Mouse (Mus musculus) neural tube, embryonic 13.5 days (tissue): ENCODE data around the gene Fcgr3. TPM values are rescaled to one million over a fixed set of nuclear protein-coding genes. Genes with fewer than 3 reads are reported as not detected.
"Not testable (repeated sequence)": the region's sequence is repeated elsewhere in the genome, so short reads cannot be mapped to it uniquely, and the experiment has no call there.

Experiments used
- ATAC-seq: fragments of 200-750 bp; cut with Nextera tagmentation; 2 replicates; pipeline ENCODE4 v1.8.0; 2017; ENCODE audit warnings: low read depth, mild to moderate bottlenecking, moderate TSS enrichment, moderate library complexity
- H3K27ac ChIP-seq: fragments of 300-500 bp; sonication (generic); replicated peaks from 2 replicates; pipeline ENCODE4 v1.5.1; 2015; ENCODE audit warnings: moderate library complexity, mild to moderate bottlenecking, inconsistent platforms
- H3K27me3 ChIP-seq: fragments of 300-500 bp; sonication (generic); 2 replicates; pipeline ENCODE4 v1.6.1; 2015; ENCODE audit warnings: mild to moderate bottlenecking, inconsistent platforms
- H3K36me3 ChIP-seq: fragments of 300-500 bp; sonication (generic); 2 replicates; pipeline ENCODE4 v1.6.1; 2015; ENCODE audit warnings: mild to moderate bottlenecking, inconsistent platforms
- H3K4me1 ChIP-seq: fragments of 300-500 bp; sonication (generic); replicated peaks from 2 replicates; pipeline ENCODE4 v1.6.1; 2015; ENCODE audit warnings: inconsistent platforms
- H3K4me2 ChIP-seq: fragments of 300-500 bp; sonication (generic); 2 replicates; pipeline ENCODE4 v1.6.1; 2015; ENCODE audit warnings: inconsistent platforms, mild to moderate bottlenecking, moderate library complexity
- H3K4me3 ChIP-seq: fragments of 300-500 bp; sonication (generic); 2 replicates; pipeline ENCODE4 v1.5.1; 2015; ENCODE audit warnings: mild to moderate bottlenecking, inconsistent platforms
- H3K9ac ChIP-seq: fragments of 300-500 bp; sonication (generic); 2 replicates; pipeline ENCODE4 v1.6.1; 2015; ENCODE audit warnings: moderate library complexity, mild to moderate bottlenecking, inconsistent platforms
- H3K9me3 ChIP-seq: fragments of 300-500 bp; sonication (generic); 2 replicates; pipeline ENCODE4 v1.6.1; 2016; ENCODE audit warnings: inconsistent platforms
- WGBS: fragments of 180-500 bp; shearing (Covaris S2); methylation state at CpG from one replicate; pipeline ENCODE4 v1.1.7; 2015; 5-methylcytosine and 5-hydroxymethylcytosine counted together
- polyA plus RNA-seq: library from polyadenylated mRNA; unstranded; fragments of >200 nt; fragmentation: Nextera tagmentation; extraction: Ambion mirVana; gene quantifications from 2 replicates; pipeline ENCODE4 v1.2.1, GENCODE M21; 2015

Gene Fcgr3
- polyA plus RNA-seq, 1 experiment from 2014 or later: 9.0 TPM

DNA sequence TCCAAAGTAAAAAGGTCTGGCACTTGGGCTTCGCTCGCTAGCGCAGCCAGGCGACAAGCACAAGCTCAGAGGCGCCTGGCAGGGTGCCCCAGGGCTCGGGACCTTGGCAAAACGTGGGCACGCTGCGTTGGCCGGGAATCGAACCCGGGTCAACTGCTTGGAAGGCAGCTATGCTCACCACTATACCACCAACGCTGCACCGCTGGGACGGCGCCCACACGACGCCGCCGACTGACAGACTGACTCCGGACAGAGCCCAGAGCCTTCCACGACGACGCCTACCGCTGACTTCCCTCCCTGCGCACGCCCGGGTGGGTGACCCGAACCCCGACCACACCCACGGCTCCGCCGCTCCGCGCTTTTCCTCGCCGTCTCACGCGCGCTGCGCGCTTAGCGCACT, 15.1 kb upstream of the Fcgr3 start:
- H3K4me3 ChIP-seq, H3K4me2 ChIP-seq, H3K9me3 ChIP-seq, H3K36me3 ChIP-seq, H3K4me1 ChIP-seq, H3K9ac ChIP-seq, H3K27ac ChIP-seq: not testable (repeated sequence)
- peak; percentile 37 for ATAC-seq
- WGBS: no CpG with 5 or more reads among the region's 43 CpGs
- peaks cover 29% of the 10 kb centered on the region for H3K27me3 ChIP-seq

DNA sequence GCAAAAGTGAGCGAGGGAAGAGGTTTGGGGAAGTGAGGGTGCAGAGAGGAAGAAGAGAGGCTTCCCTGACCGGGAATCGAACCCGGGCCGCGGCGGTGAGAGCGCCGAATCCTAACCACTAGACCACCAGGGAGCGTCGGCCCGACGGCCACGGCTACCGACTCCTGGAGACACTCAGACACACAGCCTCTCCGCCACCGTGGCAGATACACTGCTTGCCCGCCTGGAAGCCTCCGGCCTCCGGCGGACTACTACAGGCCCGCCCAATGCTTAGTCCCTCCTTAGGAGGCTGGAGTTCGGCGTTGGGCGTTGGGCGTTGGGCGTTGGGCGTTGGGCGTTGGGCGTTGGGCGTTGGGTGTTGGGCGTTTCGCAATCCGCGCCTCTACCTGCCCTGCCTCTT, 14.6 kb upstream of the Fcgr3 start:
- peak; percentile 44 for ATAC-seq
- H3K4me2 ChIP-seq: not testable (repeated sequence)
- WGBS: 0% methylated on average over 1 of the region's 35 CpGs

DNA sequence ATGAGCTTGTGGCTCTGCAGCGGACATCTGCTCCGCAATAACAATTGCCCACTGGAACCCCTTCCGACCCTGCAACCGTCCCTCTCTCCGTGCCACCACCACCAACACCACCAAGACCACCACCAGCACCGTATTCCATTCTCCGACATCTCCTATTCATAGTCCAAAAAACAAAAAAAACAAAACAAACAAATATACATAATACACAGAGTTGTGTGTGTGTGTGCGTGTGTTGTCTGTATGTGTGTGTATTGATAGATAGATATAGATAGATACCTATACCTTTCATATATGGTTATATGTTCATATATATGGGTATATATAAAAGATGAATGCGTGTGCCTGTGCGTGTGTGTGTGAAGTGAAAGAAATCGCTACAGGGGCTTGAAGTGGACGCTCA, 13.7 kb upstream of the Fcgr3 start:
- H3K4me2 ChIP-seq: peak overlapping the region; percentile 41
- not testable (repeated sequence) for H3K27ac ChIP-seq, ATAC-seq, H3K36me3 ChIP-seq, H3K4me1 ChIP-seq, H3K4me3 ChIP-seq, H3K9me3 ChIP-seq, H3K9ac ChIP-seq
- WGBS: 22% methylated on average over 12 of the region's 12 CpGs
- H3K27me3 ChIP-seq: peaks cover 39% of the 10 kb centered on the region

More for the DNA sequence above, 14.6 kb upstream of the Fcgr3 start:
- not testable (repeated sequence) for H3K27ac ChIP-seq, H3K9ac ChIP-seq, H3K36me3 ChIP-seq, H3K4me1 ChIP-seq, H3K4me3 ChIP-seq, H3K9me3 ChIP-seq
- H3K27me3 ChIP-seq: peaks cover 31% of the 10 kb centered on the region

DNA sequence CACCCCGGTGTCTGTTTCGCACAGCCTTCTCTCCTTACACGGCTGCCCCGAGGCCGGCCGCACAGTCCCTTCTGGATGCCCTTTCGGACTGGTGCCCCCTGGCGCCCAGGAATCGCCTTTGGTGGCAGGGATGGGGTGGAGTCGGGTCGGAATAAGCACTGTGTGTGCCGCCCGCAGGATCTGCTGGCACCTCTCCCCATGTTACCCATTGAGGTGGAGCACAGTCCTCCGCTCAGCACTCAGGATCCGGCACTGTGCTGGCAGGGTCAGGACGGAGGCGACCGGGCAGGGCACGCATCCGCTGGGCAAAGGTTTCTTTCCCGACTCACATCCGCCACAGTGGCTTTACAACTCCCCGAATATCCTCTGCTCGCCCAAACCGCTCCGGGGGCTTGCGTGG, 13.2 kb upstream of the Fcgr3 start:
- H3K4me3 ChIP-seq: peak overlapping the region; percentile 20; the same call in 1 of the 2 replicates
- not testable (repeated sequence) for H3K9ac ChIP-seq, H3K9me3 ChIP-seq, H3K27ac ChIP-seq, H3K36me3 ChIP-seq, H3K4me1 ChIP-seq
- peak overlapping the region; percentile 41 for H3K4me2 ChIP-seq
- H3K27me3 ChIP-seq: peaks cover 39% of the 10 kb centered on the region
- WGBS: 6% methylated on average over 19 of the region's 27 CpGs
- ATAC-seq: peak; percentile 8; the same call in 1 of the 2 replicates

DNA sequence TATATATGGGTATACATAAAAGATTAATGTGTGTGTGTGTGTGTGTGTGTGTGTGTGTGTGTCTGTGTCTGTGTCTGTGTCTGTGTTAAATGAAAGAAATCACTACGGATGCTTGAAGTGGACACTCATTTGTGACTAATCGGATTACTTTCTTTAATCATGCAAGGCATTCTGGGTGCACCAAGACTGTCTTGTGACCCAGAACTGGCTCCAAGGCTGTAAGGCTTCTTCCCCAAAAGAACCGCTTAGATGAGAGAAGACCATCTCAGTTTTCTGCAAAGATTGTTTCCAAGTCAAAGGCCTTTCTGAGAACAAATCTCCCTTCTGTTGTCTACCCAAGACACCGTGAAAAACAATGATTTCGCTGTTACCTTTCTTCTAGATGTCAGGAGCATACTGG, 12.5 kb upstream of the Fcgr3 start:
- not testable (repeated sequence) for H3K4me2 ChIP-seq, H3K4me3 ChIP-seq, H3K27ac ChIP-seq, H3K9ac ChIP-seq, H3K4me1 ChIP-seq, H3K9me3 ChIP-seq, H3K36me3 ChIP-seq, ATAC-seq
- WGBS: 41% methylated on average over 5 of the region's 5 CpGs
- peaks cover 39% of the 10 kb centered on the region for H3K27me3 ChIP-seq

DNA sequence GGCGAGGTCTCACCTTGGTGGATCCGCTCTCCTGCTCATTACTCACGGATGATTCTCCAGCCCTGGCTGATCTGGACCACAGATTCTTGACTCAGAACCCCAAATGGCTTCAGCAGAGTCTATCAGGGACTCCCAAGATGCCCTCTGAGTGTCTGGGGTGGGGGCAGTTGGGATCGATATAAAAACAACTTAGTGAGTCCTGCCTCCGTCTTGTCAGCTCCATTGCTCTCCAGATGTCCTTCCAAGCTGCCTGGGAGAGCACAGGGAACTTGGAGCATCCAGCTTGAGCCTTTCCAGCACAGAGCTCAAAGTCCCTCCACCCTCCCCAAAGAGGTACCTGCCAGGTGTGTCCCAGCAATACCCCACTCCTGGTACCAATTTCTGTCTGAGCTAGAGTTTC, 11.4 kb upstream of the Fcgr3 start:
- not testable (repeated sequence) for H3K27ac ChIP-seq
- WGBS: 71% methylated on average over 5 of the region's 5 CpGs

DNA sequence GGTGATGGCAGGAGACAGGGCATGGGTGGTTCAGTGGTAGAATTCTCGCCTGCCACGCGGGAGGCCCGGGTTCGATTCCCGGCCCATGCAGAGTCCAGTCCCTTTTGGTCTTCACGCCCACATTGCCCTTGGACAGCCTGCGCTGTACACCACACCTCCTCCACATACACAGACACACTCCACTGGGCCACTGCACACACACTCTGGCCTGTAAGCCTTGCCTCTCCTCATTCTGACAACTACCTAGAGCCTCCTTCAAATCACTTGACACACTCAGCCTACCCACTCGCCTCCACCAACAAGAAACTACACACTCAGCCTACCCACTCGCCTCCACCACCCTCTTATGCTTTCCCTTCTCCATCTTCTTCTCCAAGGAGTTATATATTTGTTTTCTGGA, 9.5 kb upstream of the Fcgr3 start:
- H3K36me3 ChIP-seq, H3K4me2 ChIP-seq, H3K4me3 ChIP-seq, H3K4me1 ChIP-seq, H3K9ac ChIP-seq, ATAC-seq, H3K9me3 ChIP-seq, H3K27ac ChIP-seq: not testable (repeated sequence)
- peaks cover 42% of the 10 kb centered on the region for H3K27me3 ChIP-seq
- WGBS: 12% methylated on average over 4 of the region's 10 CpGs

More for the DNA sequence above, 11.4 kb upstream of the Fcgr3 start:
- H3K4me3 ChIP-seq, H3K4me1 ChIP-seq, H3K4me2 ChIP-seq, H3K9me3 ChIP-seq, H3K36me3 ChIP-seq, H3K9ac ChIP-seq, ATAC-seq: not testable (repeated sequence)
- H3K27me3 ChIP-seq: peaks cover 31% of the 10 kb centered on the region

DNA sequence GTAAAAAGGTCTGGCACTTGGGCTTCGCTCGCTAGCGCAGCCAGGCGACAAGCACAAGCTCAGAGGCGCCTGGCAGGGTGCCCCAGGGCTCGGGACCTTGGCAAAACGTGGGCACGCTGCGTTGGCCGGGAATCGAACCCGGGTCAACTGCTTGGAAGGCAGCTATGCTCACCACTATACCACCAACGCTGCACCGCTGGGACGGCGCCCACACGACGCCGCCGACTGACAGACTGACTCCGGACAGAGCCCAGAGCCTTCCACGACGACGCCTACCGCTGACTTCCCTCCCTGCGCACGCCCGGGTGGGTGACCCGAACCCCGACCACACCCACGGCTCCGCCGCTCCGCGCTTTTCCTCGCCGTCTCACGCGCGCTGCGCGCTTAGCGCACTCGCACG, 7.5 kb upstream of the Fcgr3 start:
- not testable (repeated sequence) for H3K36me3 ChIP-seq, H3K4me2 ChIP-seq, H3K4me1 ChIP-seq, H3K9me3 ChIP-seq, H3K4me3 ChIP-seq, H3K27ac ChIP-seq, H3K9ac ChIP-seq
- no CpG with 5 or more reads among the region's 45 CpGs for WGBS
- peaks cover 35% of the 10 kb centered on the region for H3K27me3 ChIP-seq
- ATAC-seq: peak; percentile 25; the same call in 1 of the 2 replicates

DNA sequence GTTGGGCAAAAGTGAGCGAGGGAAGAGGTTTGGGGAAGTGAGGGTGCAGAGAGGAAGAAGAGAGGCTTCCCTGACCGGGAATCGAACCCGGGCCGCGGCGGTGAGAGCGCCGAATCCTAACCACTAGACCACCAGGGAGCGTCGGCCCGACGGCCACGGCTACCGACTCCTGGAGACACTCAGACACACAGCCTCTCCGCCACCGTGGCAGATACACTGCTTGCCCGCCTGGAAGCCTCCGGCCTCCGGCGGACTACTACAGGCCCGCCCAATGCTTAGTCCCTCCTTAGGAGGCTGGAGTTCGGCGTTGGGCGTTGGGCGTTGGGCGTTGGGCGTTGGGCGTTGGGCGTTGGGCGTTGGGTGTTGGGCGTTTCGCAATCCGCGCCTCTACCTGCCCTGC, 7.0 kb upstream of the Fcgr3 start:
- not testable (repeated sequence) for H3K36me3 ChIP-seq, H3K4me2 ChIP-seq, H3K9ac ChIP-seq, H3K4me3 ChIP-seq, H3K9me3 ChIP-seq, H3K27ac ChIP-seq, H3K4me1 ChIP-seq
- H3K27me3 ChIP-seq: peaks cover 33% of the 10 kb centered on the region
- WGBS: 0% methylated on average over 1 of the region's 35 CpGs
- peak; percentile 28 for ATAC-seq

DNA sequence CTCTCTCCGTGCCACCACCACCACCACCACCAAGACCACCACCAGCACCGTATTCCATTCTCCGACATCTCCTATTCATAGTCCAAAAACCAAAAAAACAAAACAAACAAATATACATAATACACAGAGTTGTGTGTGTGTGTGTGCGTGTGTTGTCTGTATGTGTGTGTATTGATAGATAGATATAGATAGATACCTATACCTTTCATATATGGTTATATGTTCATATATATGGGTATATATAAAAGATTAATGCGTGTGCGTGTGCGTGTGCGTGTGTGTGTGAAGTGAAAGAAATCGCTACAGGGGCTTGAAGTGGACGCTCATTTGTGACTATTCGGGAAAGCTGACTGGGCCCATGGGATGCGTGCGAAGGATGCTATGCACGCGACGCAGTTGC, 6.1 kb upstream of the Fcgr3 start:
- not testable (repeated sequence) for H3K4me3 ChIP-seq, H3K9me3 ChIP-seq, H3K9ac ChIP-seq, H3K27ac ChIP-seq, H3K36me3 ChIP-seq, ATAC-seq, H3K4me1 ChIP-seq
- Histone ChIP-seq H3K27me3 (peaks cover 38% of the 10 kb centered on the region), H3K4me2 (0 out of 2 replicates have a peak overlapping the region, but pooled peaks have one; percentile 14)
- WGBS: 23% methylated on average over 15 of the region's 16 CpGs

DNA sequence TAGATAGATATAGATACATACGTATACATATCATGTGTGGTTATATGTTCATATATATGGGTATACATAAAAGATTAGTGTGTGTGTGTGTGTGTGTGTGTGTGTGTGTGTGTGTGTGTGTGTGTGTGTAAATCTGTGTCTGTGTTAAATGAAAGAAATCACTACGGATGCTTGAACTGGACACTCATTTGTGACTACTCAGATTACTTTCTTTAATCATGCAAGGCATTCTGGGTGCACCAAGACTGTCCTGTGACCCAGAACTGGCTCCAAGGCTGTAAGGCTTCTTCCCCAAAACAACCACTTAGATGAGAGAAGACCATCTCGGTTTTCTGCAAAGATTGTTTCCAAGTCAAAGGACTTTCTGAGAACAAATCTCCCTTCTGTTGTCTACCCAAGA, 4.8 kb upstream of the Fcgr3 start:
- H3K27me3 ChIP-seq: peaks cover 45% of the 10 kb centered on the region
- H3K27ac ChIP-seq, H3K4me1 ChIP-seq, H3K9ac ChIP-seq, H3K9me3 ChIP-seq, ATAC-seq, H3K4me3 ChIP-seq, H3K4me2 ChIP-seq, H3K36me3 ChIP-seq: not testable (repeated sequence)
- 65% methylated on average over 3 of the region's 3 CpGs for WGBS

DNA sequence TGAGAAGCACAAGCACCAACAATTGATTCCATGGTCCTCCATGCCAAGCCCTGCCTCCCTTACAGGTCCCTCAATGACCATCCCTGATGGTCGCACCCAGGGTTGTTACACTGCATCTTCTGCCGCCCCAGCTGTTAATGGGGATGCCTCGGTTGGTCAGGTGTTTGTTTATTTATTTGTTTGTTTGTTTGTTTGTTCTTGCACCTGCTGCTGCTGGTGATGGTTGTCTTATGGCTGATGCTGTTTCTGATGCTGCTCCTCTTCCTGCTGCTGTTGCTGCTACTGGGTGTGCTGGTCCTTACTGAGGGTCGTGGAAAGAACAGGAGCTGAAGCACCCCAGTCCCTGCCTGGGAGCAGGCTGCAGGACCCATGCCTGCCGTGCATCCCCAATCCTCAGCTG, 3.2 kb upstream of the Fcgr3 start:
- WGBS: 53% methylated on average over 5 of the region's 5 CpGs
- H3K27me3 ChIP-seq: peaks cover 49% of the 10 kb centered on the region
- H3K9me3 ChIP-seq, H3K4me1 ChIP-seq, H3K4me3 ChIP-seq, H3K4me2 ChIP-seq, H3K9ac ChIP-seq, H3K36me3 ChIP-seq, ATAC-seq, H3K27ac ChIP-seq: not testable (repeated sequence)

DNA sequence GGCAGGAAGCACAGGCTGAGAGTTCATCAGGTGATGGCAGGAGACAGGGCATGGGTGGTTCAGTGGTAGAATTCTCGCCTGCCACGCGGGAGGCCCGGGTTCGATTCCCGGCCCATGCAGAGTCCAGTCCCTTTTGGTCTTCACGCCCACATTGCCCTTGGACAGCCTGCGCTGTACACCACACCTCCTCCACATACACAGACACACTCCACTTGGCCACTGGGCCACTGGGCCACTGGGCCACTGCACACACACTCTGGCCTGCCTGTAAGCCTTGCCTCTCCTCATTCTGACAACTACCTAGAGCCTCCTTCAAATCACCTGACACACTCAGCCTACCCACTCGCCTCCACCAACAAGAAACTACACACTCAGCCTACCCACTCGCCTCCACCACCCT, 1.8 kb upstream of the Fcgr3 start:
- H3K9me3 ChIP-seq, H3K36me3 ChIP-seq, H3K4me2 ChIP-seq, H3K9ac ChIP-seq, H3K27ac ChIP-seq, H3K4me3 ChIP-seq, H3K4me1 ChIP-seq: not testable (repeated sequence)
- ATAC-seq: peak; percentile 10; the same call in 1 of the 2 replicates
- WGBS: 19% methylated on average over 4 of the region's 10 CpGs
- H3K27me3 ChIP-seq: peaks cover 51% of the 10 kb centered on the region
